Mouse (Mus musculus): ENCODE data around the gene Padi4.

- no peak for TF ChIP-seq ZC3H11A (IDR thresholded peaks at IDR 0.05; ENCODE audit: borderline replicate concordance, low read depth, low read length)
- no peak for TF ChIP-seq MAFK (IDR thresholded peaks at IDR 0.05; ENCODE audit: insufficient read depth, low read depth, low read length)
These were observed 64.9 kb downstream of the Padi4 start for GRCm38 (mm10) chr4:140709111-140709510.
